Mouse (Mus musculus) stomach, embryonic 16.5 days (tissue): ENCODE data around the gene Btbd6. TPM values are rescaled to one million over a fixed set of nuclear protein-coding genes. Genes with fewer than 3 reads are reported as not detected.
A peak's percentile ranks its signal among the peaks of the same experiment; 100 is the strongest.

Experiments used
- ATAC-seq: fragments of 200-750 bp; cut with Nextera tagmentation; 2 replicates; pipeline ENCODE4 v1.8.0; 2017; ENCODE audit warnings: moderate number of reproducible peaks, moderate TSS enrichment; ENCODE audit not compliant: insufficient read depth, low FRiP score
- H3K27ac ChIP-seq: fragments of 300-500 bp; sonication (generic); 2 replicates; pipeline ENCODE4 v1.5.1; 2014; ENCODE audit warnings: low read length
- H3K27me3 ChIP-seq: fragments of 300-500 bp; sonication (generic); 2 replicates; pipeline ENCODE4 v1.6.1; 2014; ENCODE audit warnings: low read length, control low read depth, mixed read lengths; ENCODE audit not compliant: control insufficient read depth, insufficient read depth
- H3K36me3 ChIP-seq: fragments of 300-500 bp; sonication (generic); 2 replicates; pipeline ENCODE4 v1.6.1; 2014; ENCODE audit warnings: low read length; ENCODE audit not compliant: control insufficient read depth, insufficient read depth
- H3K4me1 ChIP-seq: fragments of 300-500 bp; sonication (generic); 2 replicates; pipeline ENCODE4 v1.6.1; 2014; ENCODE audit warnings: low read length, control low read depth, mixed read lengths; ENCODE audit not compliant: control insufficient read depth, insufficient read depth
- H3K4me2 ChIP-seq: fragments of 300-500 bp; sonication (generic); 2 replicates; pipeline ENCODE4 v1.6.1; 2014; ENCODE audit warnings: low read depth, low read length, mixed read lengths
- H3K4me3 ChIP-seq: fragments of 300-500 bp; sonication (generic); replicated peaks from 2 replicates; pipeline ENCODE4 v1.5.1; 2014; ENCODE audit warnings: mild to moderate bottlenecking, low read length
- H3K9ac ChIP-seq: fragments of 300-500 bp; sonication (generic); 2 replicates; pipeline ENCODE4 v1.6.1; 2014; ENCODE audit warnings: low read length
- H3K9me3 ChIP-seq: fragments of 300-500 bp; sonication (generic); replicated peaks from 2 replicates; pipeline ENCODE4 v1.6.1; 2016; ENCODE audit warnings: low read length, control low read depth; ENCODE audit not compliant: control insufficient read depth
- WGBS: fragments of 180-500 bp; shearing (Covaris S2); extraction: QIAGEN DNeasy Blood & Tissue Kit; methylation state at CpG from one replicate; pipeline ENCODE4 v1.1.7; 2014; 5-methylcytosine and 5-hydroxymethylcytosine counted together
- polyA plus RNA-seq: library from polyadenylated mRNA; unstranded; fragments of >200 nt; fragmentation: Nextera tagmentation; extraction: Ambion mirVana; gene quantifications from 2 replicates; pipeline ENCODE4 v1.2.1, GENCODE M21; 2015

Gene Btbd6
- polyA plus RNA-seq, 1 experiment from 2014 or later: 20.6 TPM

- no peak for ATAC-seq
- Histone ChIP-seq H3K9me3 (no peaks in the 10 kb centered on the region), H3K4me1 (peaks cover 7% of the 10 kb centered on the region), H3K4me3 (no peak overlapping the region), H3K27ac (no peak overlapping the region), H3K4me2 (no peak overlapping the region), H3K9ac (no peak overlapping the region), H3K36me3 (0 out of 2 replicates have a peak, but pooled peaks cover 12% of the 10 kb centered on the region), H3K27me3 (no peaks in the 10 kb centered on the region)
- 65% methylated on average over 4 of the region's 4 CpGs for WGBS
Measured at GRCm38 (mm10) chr12:112994153-112994552, 17.9 kb downstream of the Btbd6 start.

GRCm38 (mm10) chr12:112999569-113000293 lies 23.4 kb downstream of the Btbd6 start:
- H3K36me3 ChIP-seq: 0 out of 2 replicates have a peak, but pooled peaks cover 5% of the 10 kb centered on the region
- peak overlapping the region; percentile 97 for H3K9ac ChIP-seq
- H3K27ac ChIP-seq: peak overlapping the region; percentile 97
- H3K9me3 ChIP-seq: no peaks in the 10 kb centered on the region
- H3K27me3 ChIP-seq: no peaks in the 10 kb centered on the region
- H3K4me2 ChIP-seq: peak overlapping the region; percentile 88
- H3K4me3 ChIP-seq: peak overlapping the region; percentile 94
- under 1% methylated on average over 56 of the region's 56 CpGs for WGBS
- ATAC-seq: no peak
- peaks cover 16% of the 10 kb centered on the region for H3K4me1 ChIP-seq

- under 1% methylated on average over 96 of the region's 96 CpGs for WGBS
Measured at GRCm38 (mm10) chr12:113000294-113001132, 24.2 kb downstream of the Btbd6 start, which contains the start of gene Brf1. Brf1 (minus strand) TSS chr12:113000704.

GRCm38 (mm10) chr12:113001133-113001474 lies 24.8 kb downstream of the Btbd6 start:
- WGBS: under 1% methylated on average over 5 of the region's 5 CpGs

More at GRCm38 (mm10) chr12:113000294-113001132, 24.2 kb downstream of the Btbd6 start, which contains the start of gene Brf1:
- H3K9ac ChIP-seq: peak within 1 kb of the TSS; percentile 97
- peaks cover 16% of the 10 kb centered on the region for H3K4me1 ChIP-seq
- 0 out of 2 replicates have a peak, but pooled peaks cover 5% of the 10 kb centered on the region for H3K36me3 ChIP-seq
- H3K4me2 ChIP-seq: peak within 1 kb of the TSS; percentile 88
- H3K27me3 ChIP-seq: no peaks in the 10 kb centered on the region
- peak within 1 kb of the TSS; percentile 94 for H3K4me3 ChIP-seq
- peak; percentile 98 for ATAC-seq
- H3K9me3 ChIP-seq: no peaks in the 10 kb centered on the region
- H3K27ac ChIP-seq: peak within 1 kb of the TSS; percentile 97

GRCm38 (mm10) chr12:113002667-113003066 lies 26.4 kb downstream of the Btbd6 start:
- Histone ChIP-seq H3K36me3 (no peaks in the 10 kb centered on the region), H3K4me3 (no peak overlapping the region), H3K27ac (no peak overlapping the region), H3K9me3 (no peaks in the 10 kb centered on the region), H3K27me3 (no peaks in the 10 kb centered on the region), H3K9ac (no peak overlapping the region), H3K4me1 (peaks cover 16% of the 10 kb centered on the region), H3K4me2 (no peak overlapping the region)
- no peak for ATAC-seq
- 45% methylated on average over 2 of the region's 2 CpGs for whole genome bisulfite sequencing

More at GRCm38 (mm10) chr12:113001133-113001474, 24.8 kb downstream of the Btbd6 start:
- Histone ChIP-seq H3K27me3 (no peaks in the 10 kb centered on the region), H3K9me3 (no peaks in the 10 kb centered on the region), H3K27ac (peak overlapping the region; percentile 90), H3K4me3 (peak overlapping the region; percentile 48), H3K36me3 (0 out of 2 replicates have a peak, but pooled peaks cover 1% of the 10 kb centered on the region), H3K4me2 (peak overlapping the region; percentile 57), H3K4me1 (peaks cover 16% of the 10 kb centered on the region), H3K9ac (peak overlapping the region; percentile 66)
- ATAC-seq: no peak; the same call in 1 of the 2 replicates

- no peak for ATAC-seq
Measured at GRCm38 (mm10) chr12:113004011-113004410, 27.7 kb downstream of the Btbd6 start.

GRCm38 (mm10) chr12:113004993-113005392 lies 28.7 kb downstream of the Btbd6 start:
- H3K27ac ChIP-seq: no peak overlapping the region
- no peak overlapping the region for H3K4me2 ChIP-seq
- no peak overlapping the region for H3K4me3 ChIP-seq
- no peak overlapping the region for H3K9ac ChIP-seq
- no peak for ATAC-seq
- H3K36me3 ChIP-seq: no peaks in the 10 kb centered on the region
- no peaks in the 10 kb centered on the region for H3K9me3 ChIP-seq
- peaks cover 6% of the 10 kb centered on the region; the same call in 1 of the 2 replicates for H3K4me1 ChIP-seq
- WGBS: 36% methylated on average over 4 of the region's 4 CpGs
- no peaks in the 10 kb centered on the region for H3K27me3 ChIP-seq

More at GRCm38 (mm10) chr12:113004011-113004410, 27.7 kb downstream of the Btbd6 start:
- no peak overlapping the region for H3K9ac ChIP-seq
- H3K9me3 ChIP-seq: no peaks in the 10 kb centered on the region
- no peak overlapping the region for H3K27ac ChIP-seq
- H3K4me1 ChIP-seq: peaks cover 11% of the 10 kb centered on the region
- no peak overlapping the region for H3K4me3 ChIP-seq
- H3K36me3 ChIP-seq: no peaks in the 10 kb centered on the region
- H3K27me3 ChIP-seq: no peaks in the 10 kb centered on the region
- no peak overlapping the region for H3K4me2 ChIP-seq
- 79% methylated on average over 8 of the region's 8 CpGs for WGBS

GRCm38 (mm10) chr12:113011702-113012360 lies 35.5 kb downstream of the Btbd6 start:
- H3K27me3 ChIP-seq: no peaks in the 10 kb centered on the region
- no peak overlapping the region for H3K4me2 ChIP-seq
- H3K9me3 ChIP-seq: no peaks in the 10 kb centered on the region
- H3K4me3 ChIP-seq: no peak overlapping the region
- 79% methylated on average over 6 of the region's 6 CpGs for whole genome bisulfite sequencing
- no peak overlapping the region for H3K9ac ChIP-seq
- no peaks in the 10 kb centered on the region for H3K36me3 ChIP-seq
- H3K27ac ChIP-seq: peak overlapping the region; percentile 94; the same call in 1 of the 2 replicates
- peaks cover 27% of the 10 kb centered on the region for H3K4me1 ChIP-seq
- ATAC-seq: no peak
